Mouse (Mus musculus) stomach, postnatal 0 days (tissue): ENCODE results near the gene Zpr1.

ENCODE experiments used
- CTCF ChIP-seq: IDR thresholded peaks from 2 replicates; pipeline ENCODE4 v1.5.1; 2016; ENCODE audit warnings: antibody characterized with exemption, low read depth, mild to moderate bottlenecking, moderate library complexity
- EP300 ChIP-seq: optimal IDR thresholded peaks from 2 replicates; pipeline ENCODE3; 2016; ENCODE audit warnings: antibody characterized with exemption

- no peak for TF ChIP-seq CTCF
- TF ChIP-seq EP300 = no peak
Observed at GRCm38 (mm10) chr9:46272070-46272469, 794 bp upstream of the Zpr1 start.
